Mouse (Mus musculus): ENCODE results near the gene Cep152. TPM values are rescaled to one million over a fixed set of nuclear protein-coding genes. Genes with fewer than 3 reads are reported as not detected.

Gene Cep152
- total RNA-seq, 2 experiments from 2014 or later, result 3.2 TPM

- DNase-seq (ENCODE audit: low spot score in 2 of 2), result peak in 1 of 2 experiments; percentile 28
Observed at GRCm38 (mm10) chr2:125558634-125559589, 66.0 kb downstream of the Cep152 start.

- no peak for DNase-seq (ENCODE audit: low spot score in 2 of 2)
Observed at GRCm38 (mm10) chr2:125555830-125556229, 69.1 kb downstream of the Cep152 start.

GRCm38 (mm10) chr2:125548806-125549578 is 75.9 kb downstream of the Cep152 start:
- no peak for DNase-seq (ENCODE audit: low spot score in 2 of 2)

- DNase-seq (ENCODE audit: low spot score in 2 of 2), result no peak
Observed at GRCm38 (mm10) chr2:125544986-125545385, 79.9 kb downstream of the Cep152 start.

GRCm38 (mm10) chr2:125543646-125544045 is 81.3 kb downstream of the Cep152 start:
- no peak for DNase-seq (ENCODE audit: low spot score in 2 of 2)

- DNase-seq (ENCODE audit: low spot score in 2 of 2), result no peak
Observed at GRCm38 (mm10) chr2:125541451-125541850, 83.5 kb downstream of the Cep152 start.

- no peak for DNase-seq (ENCODE audit: low spot score in 2 of 2)
Observed at GRCm38 (mm10) chr2:125540579-125540978, 84.3 kb downstream of the Cep152 start.

GRCm38 (mm10) chr2:125539640-125540039 is 85.3 kb downstream of the Cep152 start:
- no peak for DNase-seq (ENCODE audit: low spot score in 2 of 2)

- no peak for DNase-seq (ENCODE audit: low spot score in 2 of 2)
Observed at GRCm38 (mm10) chr2:125530665-125531064, 94.2 kb downstream of the Cep152 start.

- no peak for DNase-seq (ENCODE audit: low spot score in 2 of 2)
Observed at GRCm38 (mm10) chr2:125526566-125526965, 98.3 kb downstream of the Cep152 start.

- no peak for DNase-seq (ENCODE audit: low spot score in 2 of 2)
Observed at GRCm38 (mm10) chr2:125525484-125525883, 99.4 kb downstream of the Cep152 start.

GRCm38 (mm10) chr2:125516594-125516993 is 108.3 kb downstream of the Cep152 start:
- no peak for DNase-seq (ENCODE audit: low spot score in 2 of 2)

GRCm38 (mm10) chr2:125515291-125516057 is 109.4 kb downstream of the Cep152 start:
- DNase-seq (ENCODE audit: low spot score in 2 of 2), result no peak

- DNase-seq (ENCODE audit: low spot score in 2 of 2), result no peak
Observed at GRCm38 (mm10) chr2:125514391-125514790, 110.5 kb downstream of the Cep152 start.

Other genes starting within 250 kb of the Cep152 start
- gene Gm9913, start 120.0 kb downstream of the Cep152 start, total RNA-seq (2021), result under 1 TPM; 0.30 to 0.53 TPM
- 1 to 10 TPM; 6.8 to 7.6 TPM for gene Fbn1, start 117.1 kb downstream of the Cep152 start, total RNA-seq (2021)
- gene Eid1, start 48.0 kb upstream of the Cep152 start, total RNA-seq (2021), result 100 to 1,000 TPM; 258 to 271 TPM
- gene Shc4, start 99.0 kb upstream of the Cep152 start, total RNA-seq (2021), result 1 to 10 TPM; 4.1 to 4.2 TPM
- 10 to 100 TPM; 88.7 to 98.0 TPM for gene Secisbp2l, start 157.8 kb upstream of the Cep152 start, total RNA-seq (2021)
- 10 to 100 TPM; 30.0 to 30.2 TPM for gene Galk2, start 234.0 kb upstream of the Cep152 start, total RNA-seq (2021)
- gene Cops2, start 234.0 kb upstream of the Cep152 start, total RNA-seq (2021), result 100 to 1,000 TPM; 112 to 119 TPM